Mouse (Mus musculus): ENCODE results near the gene Atp6v0a2. TPM values are rescaled to one million over a fixed set of nuclear protein-coding genes. Genes with fewer than 3 reads are reported as not detected.

Gene Atp6v0a2
- polyA plus RNA-seq, 1 experiment from 2014 or later = 57.8 TPM

DNA sequence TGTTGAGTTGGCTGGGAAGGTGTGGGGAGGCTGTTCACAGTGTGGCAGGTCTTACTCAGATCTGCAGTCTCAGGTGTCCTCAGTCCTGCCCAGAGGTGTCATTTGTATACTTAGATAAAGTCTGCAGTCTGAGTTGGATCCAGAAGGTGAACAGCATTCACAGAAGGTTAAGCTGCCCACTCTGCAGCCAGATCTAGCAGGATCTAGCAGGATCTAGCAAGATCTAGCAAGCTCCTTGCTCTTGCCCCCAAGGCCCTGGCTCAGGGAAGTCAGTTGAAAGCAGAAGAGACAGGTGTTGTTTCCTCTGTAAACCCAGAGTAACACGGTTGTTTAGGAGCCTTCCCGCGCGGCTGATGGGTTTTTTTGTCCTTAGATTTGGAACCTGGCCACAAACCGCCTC lies 85.4 kb downstream of the Atp6v0a2 start:
- Histone ChIP-seq H3K36me3 (peaks cover 36% of the 10 kb centered on the region), H3K4me1 (replicated peaks) (no peaks in the 10 kb centered on the region), H3K27me3 (replicated peaks) (no peaks in the 10 kb centered on the region), H3K4me3 (replicated peaks) (no peak overlapping the region), H3K9me3 (no peaks in the 10 kb centered on the region), H3K4me2 (replicated peaks) (no peak overlapping the region), H3K9ac (no peak overlapping the region), H3K27ac (no peak overlapping the region)
- no peak for ATAC-seq
- WGBS = 85% methylated on average over 5 of the region's 5 CpGs

DNA sequence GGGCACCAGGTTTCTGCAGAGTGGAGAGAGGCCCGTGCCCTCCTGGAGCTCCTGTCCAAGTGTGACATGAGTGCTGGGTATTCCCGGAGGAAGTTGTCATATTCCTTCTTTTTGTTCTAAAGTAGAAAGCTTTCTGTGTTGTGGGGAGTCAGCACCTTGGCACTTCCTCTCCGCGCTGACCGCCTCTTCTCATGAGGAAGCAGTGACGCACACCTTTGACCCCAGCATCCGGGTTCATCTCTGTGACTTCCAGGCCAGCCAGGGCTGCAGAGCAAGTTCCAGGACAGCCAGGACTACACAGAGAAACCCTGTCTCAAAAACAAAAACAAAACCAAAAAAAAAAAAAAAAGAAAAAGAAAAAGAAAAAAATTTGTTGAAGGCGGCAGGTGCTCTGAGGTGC lies 86.8 kb downstream of the Atp6v0a2 start:
- 87% methylated on average over 8 of the region's 8 CpGs for WGBS
- H3K36me3 ChIP-seq = peaks cover 50% of the 10 kb centered on the region
- no peak overlapping the region for H3K9ac ChIP-seq
- H3K9me3 ChIP-seq = no peaks in the 10 kb centered on the region
- H3K27ac ChIP-seq = no peak overlapping the region
- ATAC-seq = no peak
- no peaks in the 10 kb centered on the region for H3K4me1 ChIP-seq (replicated peaks)
- no peaks in the 10 kb centered on the region for H3K27me3 ChIP-seq (replicated peaks)
- H3K4me3 ChIP-seq (replicated peaks) = no peak overlapping the region
- H3K4me2 ChIP-seq (replicated peaks) = no peak overlapping the region

DNA sequence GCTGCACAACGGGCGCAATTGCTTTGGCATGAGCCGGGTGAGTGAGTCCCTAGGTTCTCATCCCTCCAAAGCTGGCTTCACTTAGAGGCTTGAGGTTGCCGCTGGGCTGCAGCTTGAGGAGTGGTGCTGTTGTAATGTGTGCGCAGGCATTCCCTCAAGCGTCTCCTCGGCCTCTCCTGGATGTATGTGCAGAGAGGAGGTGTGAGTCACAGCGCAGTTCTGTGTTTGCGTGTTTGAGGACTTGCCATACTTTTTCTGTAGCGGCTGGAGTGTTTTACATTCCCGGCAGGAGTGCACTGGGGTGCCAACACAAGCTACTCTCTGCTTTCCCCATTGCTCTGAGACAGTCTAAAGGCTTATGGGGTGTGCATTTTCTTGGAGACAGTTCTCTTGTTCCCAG lies 89.6 kb downstream of the Atp6v0a2 start:
- WGBS = 95% methylated on average over 11 of the region's 11 CpGs
- H3K4me3 ChIP-seq (replicated peaks) = no peak overlapping the region
- no peaks in the 10 kb centered on the region for H3K27me3 ChIP-seq (replicated peaks)
- no peaks in the 10 kb centered on the region for H3K9me3 ChIP-seq
- no peak overlapping the region for H3K27ac ChIP-seq
- H3K4me1 ChIP-seq (replicated peaks) = no peaks in the 10 kb centered on the region
- H3K36me3 ChIP-seq = peaks cover 53% of the 10 kb centered on the region
- H3K9ac ChIP-seq = no peak overlapping the region
- ATAC-seq = no peak
- no peak overlapping the region for H3K4me2 ChIP-seq (replicated peaks)

DNA sequence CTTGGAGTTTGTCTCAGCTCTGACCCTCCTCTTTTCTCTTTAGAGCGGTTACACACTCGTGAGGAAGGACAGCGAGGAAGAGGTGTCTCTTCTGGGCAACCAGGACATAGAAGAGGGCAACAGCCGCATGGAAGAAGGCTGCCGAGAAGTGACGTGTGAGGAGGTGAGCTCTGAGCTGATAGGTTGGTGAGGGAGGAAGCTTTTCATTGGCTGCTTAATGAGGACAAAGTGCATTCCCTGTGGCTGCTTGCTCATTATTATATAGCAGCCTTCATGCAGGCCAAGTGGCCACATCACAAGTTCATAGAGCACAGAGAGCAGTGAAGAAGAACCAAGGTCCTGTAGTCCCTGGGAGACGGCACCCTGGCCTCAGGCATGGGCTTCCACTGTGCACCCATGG lies 90.0 kb downstream of the Atp6v0a2 start:
- Histone ChIP-seq H3K4me3 (replicated peaks) (no peak overlapping the region), H3K9me3 (no peaks in the 10 kb centered on the region), H3K27ac (no peak overlapping the region), H3K27me3 (replicated peaks) (no peaks in the 10 kb centered on the region), H3K4me1 (replicated peaks) (no peaks in the 10 kb centered on the region), H3K36me3 (peaks cover 53% of the 10 kb centered on the region), H3K4me2 (replicated peaks) (no peak overlapping the region), H3K9ac (no peak overlapping the region)
- ATAC-seq = no peak
- WGBS = 87% methylated on average over 7 of the region's 7 CpGs

DNA sequence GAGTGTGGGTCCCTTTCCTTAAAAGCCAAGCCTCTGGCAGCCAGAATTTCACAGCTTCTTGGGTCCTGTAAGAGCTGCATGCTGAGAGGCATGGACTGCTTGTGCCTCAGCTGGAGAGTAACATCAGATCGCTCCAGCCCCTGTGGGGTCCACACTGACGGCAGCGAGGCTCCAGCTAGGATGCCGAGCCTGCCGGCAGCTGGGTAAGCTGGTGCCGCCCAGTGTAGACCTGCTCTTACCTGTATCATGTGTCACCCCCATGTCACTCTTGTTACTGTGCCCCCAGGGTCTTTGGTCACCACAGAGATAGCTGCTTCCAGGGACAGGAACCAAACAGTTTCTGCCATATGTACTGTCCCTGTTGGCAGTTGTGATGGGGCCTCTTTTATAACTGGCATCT lies 94.7 kb downstream of the Atp6v0a2 start:
- peaks cover 40% of the 10 kb centered on the region for H3K36me3 ChIP-seq
- no peak overlapping the region for H3K27ac ChIP-seq
- no peaks in the 10 kb centered on the region for H3K9me3 ChIP-seq
- no peak overlapping the region for H3K9ac ChIP-seq
- no peak for ATAC-seq
- WGBS = 88% methylated on average over 6 of the region's 6 CpGs
- no peak overlapping the region for H3K4me3 ChIP-seq (replicated peaks)
- 0 out of 2 replicates have a peak, but pooled peaks cover 4% of the 10 kb centered on the region for H3K27me3 ChIP-seq (replicated peaks)
- no peak overlapping the region for H3K4me2 ChIP-seq (replicated peaks)
- no peaks in the 10 kb centered on the region for H3K4me1 ChIP-seq (replicated peaks)

DNA sequence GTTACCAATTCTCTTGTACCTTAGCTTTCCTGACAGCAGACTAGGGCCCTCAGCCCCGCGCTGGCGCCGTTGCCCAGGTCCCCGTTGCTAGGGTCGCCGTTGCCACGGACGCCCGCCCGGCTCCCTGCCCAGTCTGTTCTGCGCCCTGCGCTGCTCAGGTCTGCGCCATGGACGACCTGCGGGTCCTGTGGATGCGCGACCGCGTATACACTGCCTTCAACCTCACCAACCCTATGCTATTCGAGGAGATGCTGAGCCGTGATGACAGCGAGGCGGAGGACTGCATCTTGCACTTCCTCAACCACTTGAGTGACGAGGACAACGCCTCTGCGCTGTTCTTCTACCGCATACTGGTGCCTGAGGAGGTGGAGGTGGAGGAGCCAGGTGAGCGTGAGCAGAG lies 96.6 kb downstream of the Atp6v0a2 start, which contains the start of gene Dnah10:
Gene Dnah10 (plus strand): TSS at position 89 of the 400 bp plus-strand sequence.
- Histone ChIP-seq H3K9me3 (no peaks in the 10 kb centered on the region), H3K27me3 (replicated peaks) (0 out of 2 replicates have a peak, but pooled peaks cover 4% of the 10 kb centered on the region), H3K27ac (no peak within 1 kb of the TSS), H3K36me3 (peaks cover 22% of the 10 kb centered on the region), H3K4me2 (replicated peaks) (no peak within 1 kb of the TSS), H3K4me1 (replicated peaks) (0 out of 2 replicates have a peak, but pooled peaks cover 2% of the 10 kb centered on the region), H3K4me3 (replicated peaks) (no peak within 1 kb of the TSS), H3K9ac (no peak within 1 kb of the TSS)
- 9% methylated on average over 29 of the region's 29 CpGs for WGBS
- peak; percentile 57; the same call in 1 of the 2 replicates for ATAC-seq

DNA sequence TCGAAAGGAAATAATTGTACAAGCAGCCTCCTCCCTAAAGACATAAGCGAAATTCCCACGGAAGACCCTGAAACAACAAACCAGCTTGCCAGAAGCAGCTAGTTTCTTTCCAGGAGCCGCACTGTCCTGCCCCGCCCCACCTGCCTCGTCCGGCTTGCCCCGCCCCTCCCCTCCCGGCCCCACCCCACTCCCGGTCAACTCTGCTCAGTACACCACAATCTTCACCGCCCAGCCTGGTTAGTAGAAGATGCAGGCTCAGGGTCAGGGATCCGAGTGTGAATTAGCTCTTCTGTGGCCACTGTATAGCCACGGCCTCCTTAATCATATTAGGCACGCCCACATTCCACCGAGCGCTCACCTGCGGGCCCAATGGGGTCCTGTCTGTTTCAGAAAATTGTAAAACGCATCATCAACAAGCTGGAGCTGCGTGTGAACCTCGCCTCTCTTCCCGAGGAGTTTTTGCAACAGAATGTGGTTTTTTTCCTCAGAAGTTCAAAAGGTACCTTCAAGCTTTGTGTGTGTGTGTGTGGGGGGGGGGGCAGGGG lies 101.4 kb downstream of the Atp6v0a2 start:
- Histone ChIP-seq H3K27me3 (replicated peaks) (0 out of 2 replicates have a peak, but pooled peaks cover 4% of the 10 kb centered on the region), H3K27ac (no peak overlapping the region), H3K4me2 (replicated peaks) (peak overlapping the region; percentile 59), H3K4me3 (replicated peaks) (peak overlapping the region; percentile 26), H3K9me3 (no peaks in the 10 kb centered on the region), H3K36me3 (no peaks in the 10 kb centered on the region), H3K9ac (no peak overlapping the region), H3K4me1 (replicated peaks) (0 out of 2 replicates have a peak, but pooled peaks cover 2% of the 10 kb centered on the region)
- 7% methylated on average over 21 of the region's 21 CpGs for WGBS
- ATAC-seq = peak; percentile 77

DNA sequence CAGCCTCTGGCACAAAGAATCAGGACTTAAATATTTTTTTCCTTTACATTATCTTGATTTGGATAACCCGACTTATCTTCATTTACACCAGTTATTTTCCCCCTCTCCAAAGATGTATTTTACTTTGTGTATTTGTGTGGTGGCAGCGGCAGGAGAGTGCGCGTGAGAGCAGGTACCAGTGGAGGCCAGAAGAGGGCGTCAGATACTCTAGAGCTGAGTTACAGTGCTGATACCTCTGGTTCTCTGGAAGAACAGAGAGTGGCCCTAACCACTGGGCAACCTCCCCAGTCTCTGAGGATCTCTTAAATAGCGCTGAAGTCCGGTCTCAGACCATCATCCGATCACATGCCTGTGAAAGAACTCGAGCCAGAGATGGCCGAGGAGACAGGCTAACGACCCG lies 105.6 kb downstream of the Atp6v0a2 start:
- H3K36me3 ChIP-seq = no peaks in the 10 kb centered on the region
- no peaks in the 10 kb centered on the region for H3K27me3 ChIP-seq (replicated peaks)
- H3K4me3 ChIP-seq (replicated peaks) = no peak overlapping the region
- 0 out of 2 replicates have a peak, but pooled peaks cover 2% of the 10 kb centered on the region for H3K4me1 ChIP-seq (replicated peaks)
- 86% methylated on average over 12 of the region's 12 CpGs for WGBS
- ATAC-seq = no peak
- no peak overlapping the region for H3K4me2 ChIP-seq (replicated peaks)
- no peaks in the 10 kb centered on the region for H3K9me3 ChIP-seq
- H3K9ac ChIP-seq = no peak overlapping the region
- no peak overlapping the region for H3K27ac ChIP-seq

DNA sequence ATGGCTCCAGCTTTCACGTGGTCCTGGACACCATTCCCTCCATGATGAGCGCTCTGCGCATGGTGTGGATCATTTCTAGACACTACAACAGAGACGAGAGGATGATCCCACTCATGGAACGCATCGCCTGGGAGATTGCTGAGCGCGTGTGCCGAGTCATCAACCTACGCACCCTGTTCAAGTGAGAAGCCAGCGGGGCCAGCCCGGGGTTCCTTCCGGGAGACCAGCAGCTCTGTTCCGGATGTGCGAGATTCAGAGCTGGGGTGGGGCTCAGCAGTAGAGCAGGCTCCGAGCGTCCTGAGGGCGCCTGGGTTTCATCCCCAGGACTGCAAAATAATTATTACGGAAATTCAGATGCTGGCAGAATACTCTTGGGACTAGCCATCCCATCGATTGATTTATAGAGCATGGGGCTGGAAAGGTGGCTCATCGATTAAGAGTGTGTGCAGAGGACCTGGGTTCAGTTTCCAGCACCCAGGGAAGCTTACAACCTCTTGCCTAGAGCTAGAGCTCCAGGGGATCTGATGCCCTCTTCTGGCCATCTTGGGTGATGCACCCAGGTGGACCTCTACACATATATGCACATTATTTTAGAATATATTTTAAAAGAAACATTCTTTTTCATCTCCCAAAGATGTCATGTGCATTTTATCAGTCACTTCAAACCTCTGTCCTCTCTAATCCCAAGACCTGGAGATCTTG lies 113.7 kb downstream of the Atp6v0a2 start:
- Histone ChIP-seq H3K9ac (no peak overlapping the region), H3K9me3 (no peaks in the 10 kb centered on the region), H3K27ac (no peak overlapping the region), H3K4me1 (replicated peaks) (no peaks in the 10 kb centered on the region), H3K36me3 (no peaks in the 10 kb centered on the region), H3K4me2 (replicated peaks) (no peak overlapping the region), H3K27me3 (replicated peaks) (no peaks in the 10 kb centered on the region), H3K4me3 (replicated peaks) (no peak overlapping the region)
- ATAC-seq = no peak
- 94% methylated on average over 21 of the region's 21 CpGs for WGBS

DNA sequence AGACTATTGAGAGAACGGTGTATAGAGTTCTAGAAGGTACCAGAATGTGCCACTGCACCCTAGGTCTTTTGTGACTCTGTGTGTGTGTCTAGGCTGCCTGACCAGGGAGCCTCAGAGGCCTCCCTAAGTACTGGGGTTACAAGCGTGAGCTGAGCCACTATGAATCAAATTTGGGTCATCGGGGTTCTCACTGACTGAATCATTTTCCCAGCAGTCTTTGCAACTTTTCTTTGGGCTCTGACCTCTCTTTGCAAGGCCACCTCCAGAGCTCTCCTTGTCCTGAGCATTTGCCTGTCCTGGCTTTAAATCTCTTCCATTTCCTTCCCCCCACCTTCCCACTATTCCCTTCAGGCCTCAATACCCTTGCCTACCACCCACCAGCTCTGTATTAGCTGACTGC lies 115.5 kb downstream of the Atp6v0a2 start:
- no peak overlapping the region for H3K9ac ChIP-seq
- no peak overlapping the region for H3K4me2 ChIP-seq (replicated peaks)
- no peaks in the 10 kb centered on the region for H3K4me1 ChIP-seq (replicated peaks)
- no peaks in the 10 kb centered on the region for H3K9me3 ChIP-seq
- 89% methylated on average over 3 of the region's 3 CpGs for WGBS
- H3K27ac ChIP-seq = no peak overlapping the region
- H3K36me3 ChIP-seq = no peaks in the 10 kb centered on the region
- H3K4me3 ChIP-seq (replicated peaks) = no peak overlapping the region
- no peaks in the 10 kb centered on the region for H3K27me3 ChIP-seq (replicated peaks)
- no peak for ATAC-seq

DNA sequence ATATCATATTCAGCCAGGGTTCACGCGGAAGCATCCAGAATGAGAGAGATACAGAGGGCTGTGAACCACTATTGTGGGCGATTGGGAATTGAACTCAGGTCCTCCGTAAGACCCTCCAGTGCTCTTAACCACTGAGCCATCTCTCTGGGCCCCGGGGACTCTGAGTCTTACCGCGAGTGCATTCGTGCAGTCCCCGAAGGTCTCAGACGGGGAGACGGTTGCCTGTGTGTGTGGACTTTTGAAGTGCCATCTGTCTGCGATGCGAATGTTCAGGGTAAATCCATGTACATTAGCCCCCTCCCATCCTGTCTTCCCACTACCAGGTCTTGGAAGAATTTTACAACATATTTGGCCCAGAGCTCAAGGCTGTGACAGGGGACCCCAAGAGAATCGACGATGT lies 117.8 kb downstream of the Atp6v0a2 start:
- Histone ChIP-seq H3K27ac (no peak overlapping the region), H3K4me2 (replicated peaks) (no peak overlapping the region), H3K4me1 (replicated peaks) (no peaks in the 10 kb centered on the region), H3K9ac (no peak overlapping the region), H3K27me3 (replicated peaks) (no peaks in the 10 kb centered on the region), H3K9me3 (no peaks in the 10 kb centered on the region), H3K4me3 (replicated peaks) (no peak overlapping the region), H3K36me3 (no peaks in the 10 kb centered on the region)
- WGBS = 90% methylated on average over 15 of the region's 15 CpGs
- ATAC-seq = no peak

DNA sequence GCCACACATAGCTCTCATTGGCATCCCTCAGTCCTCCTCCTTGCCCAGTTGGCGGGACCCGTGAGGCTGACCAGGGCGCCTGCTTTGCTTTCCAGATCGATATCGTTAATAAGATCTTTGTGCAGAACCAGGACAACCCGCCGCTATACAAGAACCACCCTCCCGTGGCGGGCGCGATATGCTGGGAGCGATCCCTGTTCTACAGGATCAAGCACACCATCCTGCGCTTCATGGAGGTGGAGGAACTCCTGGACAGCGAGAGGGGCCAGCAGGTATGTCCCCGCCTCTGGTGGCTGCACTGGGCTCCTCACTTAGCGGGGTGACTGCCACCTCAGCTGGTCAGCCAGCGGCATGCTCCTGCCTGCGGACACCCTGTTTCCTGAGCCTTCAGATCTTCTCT lies 119.9 kb downstream of the Atp6v0a2 start:
- Histone ChIP-seq H3K4me1 (replicated peaks) (no peaks in the 10 kb centered on the region), H3K36me3 (no peaks in the 10 kb centered on the region), H3K9ac (no peak overlapping the region), H3K9me3 (no peaks in the 10 kb centered on the region), H3K4me2 (replicated peaks) (no peak overlapping the region), H3K27me3 (replicated peaks) (no peaks in the 10 kb centered on the region), H3K27ac (no peak overlapping the region), H3K4me3 (replicated peaks) (no peak overlapping the region)
- WGBS = 86% methylated on average over 18 of the region's 18 CpGs
- no peak for ATAC-seq

DNA sequence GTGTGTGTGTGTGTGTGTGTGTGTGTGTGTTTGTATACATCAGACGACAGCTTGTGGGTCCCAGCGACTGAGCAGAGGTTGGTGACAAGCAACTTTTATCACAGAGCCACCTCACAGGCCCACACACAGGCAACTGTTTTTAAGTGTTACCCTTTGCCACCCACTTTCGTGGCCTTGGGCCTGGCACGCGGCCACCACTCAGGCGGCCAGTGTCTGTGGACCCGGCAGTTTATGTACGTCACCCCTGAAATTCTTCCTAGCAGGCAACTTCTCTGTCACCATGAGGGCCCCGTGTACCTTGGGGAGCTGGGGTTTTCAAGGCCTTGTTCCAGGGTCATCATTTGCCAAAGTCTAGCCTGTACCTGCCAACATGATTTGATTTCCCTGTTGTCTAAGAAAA lies 123.3 kb downstream of the Atp6v0a2 start:
- H3K4me3 ChIP-seq (replicated peaks) = no peak overlapping the region
- no peak overlapping the region for H3K27ac ChIP-seq
- no peak overlapping the region for H3K9ac ChIP-seq
- H3K4me2 ChIP-seq (replicated peaks) = no peak overlapping the region
- no peaks in the 10 kb centered on the region for H3K36me3 ChIP-seq
- no peaks in the 10 kb centered on the region for H3K27me3 ChIP-seq (replicated peaks)
- 86% methylated on average over 8 of the region's 9 CpGs for WGBS
- no peaks in the 10 kb centered on the region for H3K9me3 ChIP-seq
- no peak for ATAC-seq
- H3K4me1 ChIP-seq (replicated peaks) = no peaks in the 10 kb centered on the region
